Mouse (Mus musculus): ENCODE results near the gene Btrc. TPM values are rescaled to one million over a fixed set of nuclear protein-coding genes. Genes with fewer than 3 reads are reported as not detected.

Btrc gene
- polyA plus RNA-seq, 2 experiments = 41.5 to 44.1 TPM

GRCm38 (mm10) chr19:45511406-45511805, 147.9 kb downstream of the Btrc start:
- WGBS = 84% methylated on average over 4 of the region's 4 CpGs
- Histone ChIP-seq H3K4me1 (ENCODE audit: control insufficient read depth, insufficient read depth, low read length) (no peaks in the 10 kb centered on the region), H3K36me3 (ENCODE audit: control insufficient read depth, insufficient read depth, low read length) (peaks cover 52% of the 10 kb centered on the region), H3K4me2 (replicated peaks; ENCODE audit: low read depth, low read length, severe bottlenecking) (no peak overlapping the region), H3K27ac (replicated peaks; ENCODE audit: low read depth, low read length) (no peak overlapping the region), H3K4me3 (replicated peaks; ENCODE audit: low read length) (no peak overlapping the region), H3K9me3 (ENCODE audit: control insufficient read depth, low read length) (no peaks in the 10 kb centered on the region), H3K27me3 (ENCODE audit: control insufficient read depth, insufficient read depth, low read length) (no peaks in the 10 kb centered on the region), H3K9ac (ENCODE audit: low read depth, low read length, severe bottlenecking) (no peak overlapping the region)
- no peak for TF ChIP-seq POLR2A (IDR thresholded peaks at IDR 0.05; ENCODE audit: borderline replicate concordance, extremely low read depth, insufficient read depth, insufficient read length)
- ATAC-seq (ENCODE audit: low FRiP score, low read depth) (no peak), DNase-seq (ENCODE audit: low spot score) (no peak)

GRCm38 (mm10) chr19:45515341-45515740, 151.8 kb downstream of the Btrc start:
- H3K9me3 ChIP-seq (ENCODE audit: control insufficient read depth, low read length) = no peaks in the 10 kb centered on the region
- no peak overlapping the region for H3K4me3 ChIP-seq (replicated peaks; ENCODE audit: low read length)
- no peak for ATAC-seq (ENCODE audit: low FRiP score, low read depth)
- no peak for TF ChIP-seq POLR2A (IDR thresholded peaks at IDR 0.05; ENCODE audit: borderline replicate concordance, extremely low read depth, insufficient read depth, insufficient read length)
- no peaks in the 10 kb centered on the region for H3K27me3 ChIP-seq (ENCODE audit: control insufficient read depth, insufficient read depth, low read length)
- peaks cover 66% of the 10 kb centered on the region for H3K36me3 ChIP-seq (ENCODE audit: control insufficient read depth, insufficient read depth, low read length)
- no peak overlapping the region for H3K4me2 ChIP-seq (replicated peaks; ENCODE audit: low read depth, low read length, severe bottlenecking)
- H3K4me1 ChIP-seq (ENCODE audit: control insufficient read depth, insufficient read depth, low read length) = no peaks in the 10 kb centered on the region
- H3K27ac ChIP-seq (replicated peaks; ENCODE audit: low read depth, low read length) = no peak overlapping the region
- H3K9ac ChIP-seq (ENCODE audit: low read depth, low read length, severe bottlenecking) = no peak overlapping the region
- no peak for DNase-seq (ENCODE audit: low spot score)
- WGBS = 98% methylated on average over 2 of the region's 2 CpGs

- no peak for DNase-seq (ENCODE audit: low spot score)
- Histone ChIP-seq H3K9ac (ENCODE audit: low read depth, low read length, severe bottlenecking) (no peak overlapping the region), H3K4me3 (replicated peaks; ENCODE audit: low read length) (no peak overlapping the region), H3K4me2 (replicated peaks; ENCODE audit: low read depth, low read length, severe bottlenecking) (no peak overlapping the region), H3K9me3 (ENCODE audit: control insufficient read depth, low read length) (no peaks in the 10 kb centered on the region), H3K27ac (replicated peaks; ENCODE audit: low read depth, low read length) (no peak overlapping the region), H3K36me3 (ENCODE audit: control insufficient read depth, insufficient read depth, low read length) (peaks cover 72% of the 10 kb centered on the region), H3K27me3 (ENCODE audit: control insufficient read depth, insufficient read depth, low read length) (no peaks in the 10 kb centered on the region), H3K4me1 (ENCODE audit: control insufficient read depth, insufficient read depth, low read length) (no peaks in the 10 kb centered on the region)
- no peak for ATAC-seq (ENCODE audit: low FRiP score, low read depth)
- 95% methylated on average over 12 of the region's 12 CpGs for WGBS
- no peak for TF ChIP-seq POLR2A (IDR thresholded peaks at IDR 0.05; ENCODE audit: borderline replicate concordance, extremely low read depth, insufficient read depth, insufficient read length)
These were observed 152.7 kb downstream of the Btrc start for GRCm38 (mm10) chr19:45516264-45516663.

DNA sequence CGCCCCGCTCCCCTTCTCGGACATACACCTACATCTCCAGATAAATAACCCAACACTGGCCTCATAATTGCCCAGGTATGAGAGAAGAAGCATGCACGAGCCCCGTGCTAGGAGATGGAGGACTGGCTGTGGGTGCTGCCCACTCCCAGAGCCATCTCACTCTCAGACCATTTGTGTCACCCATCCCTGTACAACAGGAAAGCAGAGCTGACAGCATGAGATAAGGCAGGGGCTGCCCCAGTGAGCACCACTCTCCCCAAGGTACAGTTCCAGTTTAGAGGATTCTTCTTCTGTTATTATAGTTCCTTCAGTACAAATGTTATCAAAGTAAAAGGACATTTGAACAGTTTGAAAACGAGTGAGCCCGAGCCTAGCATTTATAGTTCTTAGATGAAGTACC, 163.8 kb downstream of the Btrc start:
- H3K4me3 ChIP-seq (replicated peaks; ENCODE audit: low read length) = no peak overlapping the region
- no peaks in the 10 kb centered on the region for H3K4me1 ChIP-seq (ENCODE audit: control insufficient read depth, insufficient read depth, low read length)
- H3K9me3 ChIP-seq (ENCODE audit: control insufficient read depth, low read length) = no peaks in the 10 kb centered on the region
- TF ChIP-seq POLR2A (IDR thresholded peaks at IDR 0.05; ENCODE audit: borderline replicate concordance, extremely low read depth, insufficient read depth, insufficient read length) = no peak
- DNase-seq (ENCODE audit: low spot score) (no peak), ATAC-seq (ENCODE audit: low FRiP score, low read depth) (no peak)
- H3K27me3 ChIP-seq (ENCODE audit: control insufficient read depth, insufficient read depth, low read length) = no peaks in the 10 kb centered on the region
- H3K36me3 ChIP-seq (ENCODE audit: control insufficient read depth, insufficient read depth, low read length) = peaks cover 58% of the 10 kb centered on the region
- no peak overlapping the region for H3K4me2 ChIP-seq (replicated peaks; ENCODE audit: low read depth, low read length, severe bottlenecking)
- WGBS = 83% methylated on average over 7 of the region's 7 CpGs
- no peak overlapping the region for H3K27ac ChIP-seq (replicated peaks; ENCODE audit: low read depth, low read length)
- H3K9ac ChIP-seq (ENCODE audit: low read depth, low read length, severe bottlenecking) = no peak overlapping the region

GRCm38 (mm10) chr19:45527931-45528534, 164.5 kb downstream of the Btrc start:
- WGBS = 92% methylated on average over 10 of the region's 10 CpGs

More at GRCm38 (mm10) chr19:45527931-45528534, 164.5 kb downstream of the Btrc start:
- H3K36me3 ChIP-seq (ENCODE audit: control insufficient read depth, insufficient read depth, low read length) = peaks cover 52% of the 10 kb centered on the region
- H3K27me3 ChIP-seq (ENCODE audit: control insufficient read depth, insufficient read depth, low read length) = no peaks in the 10 kb centered on the region
- no peaks in the 10 kb centered on the region for H3K9me3 ChIP-seq (ENCODE audit: control insufficient read depth, low read length)
- H3K4me1 ChIP-seq (ENCODE audit: control insufficient read depth, insufficient read depth, low read length) = no peaks in the 10 kb centered on the region
- no peak for DNase-seq (ENCODE audit: low spot score)
- TF ChIP-seq POLR2A (IDR thresholded peaks at IDR 0.05; ENCODE audit: borderline replicate concordance, extremely low read depth, insufficient read depth, insufficient read length) = no peak
- no peak overlapping the region for H3K9ac ChIP-seq (ENCODE audit: low read depth, low read length, severe bottlenecking)
- H3K4me3 ChIP-seq (replicated peaks; ENCODE audit: low read length) = no peak overlapping the region
- no peak overlapping the region for H3K4me2 ChIP-seq (replicated peaks; ENCODE audit: low read depth, low read length, severe bottlenecking)
- H3K27ac ChIP-seq (replicated peaks; ENCODE audit: low read depth, low read length) = no peak overlapping the region
- no peak for ATAC-seq (ENCODE audit: low FRiP score, low read depth)

Data from limb, embryonic 14.5 days (tissue).